Mouse (Mus musculus) forelimb bud, embryonic 11.5 days (tissue): ENCODE data around the gene 4930564D02Rik.

Source experiments
- DNase-seq: peaks from one replicate; pipeline ENCODE4 v3.0.0-alpha.2; 2012; ENCODE audit warnings: low read depth, low spot score

The 4930564D02Rik gene

DNA sequence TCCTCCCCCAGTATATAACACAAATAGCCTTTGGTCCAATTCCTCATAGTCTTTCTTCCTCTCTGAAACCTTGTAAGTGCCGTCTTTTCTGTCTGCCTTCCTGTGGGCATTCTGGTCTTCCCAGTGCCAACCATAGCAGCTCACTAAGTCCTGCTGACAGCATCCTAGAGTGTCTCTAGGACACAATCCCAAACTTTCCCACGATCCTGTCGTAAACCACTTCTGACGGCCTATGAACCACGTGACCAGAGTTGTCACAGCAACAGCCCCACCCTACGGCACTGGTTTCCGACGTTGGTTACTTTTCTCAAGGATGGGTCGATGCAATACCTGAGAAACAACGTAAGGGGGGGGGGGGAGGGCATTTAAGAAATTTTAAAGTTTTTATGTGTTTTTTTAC is at the start of gene 4930564D02Rik:
Gene 4930564D02Rik (plus strand): TSS at position 301 of the 400 bp plus-strand sequence.
- DNase-seq = no peak

GRCm38 (mm10) chr3:105017314-105017713 is 49.3 kb upstream of the 4930564D02Rik start:
- no peak for DNase-seq

DNA sequence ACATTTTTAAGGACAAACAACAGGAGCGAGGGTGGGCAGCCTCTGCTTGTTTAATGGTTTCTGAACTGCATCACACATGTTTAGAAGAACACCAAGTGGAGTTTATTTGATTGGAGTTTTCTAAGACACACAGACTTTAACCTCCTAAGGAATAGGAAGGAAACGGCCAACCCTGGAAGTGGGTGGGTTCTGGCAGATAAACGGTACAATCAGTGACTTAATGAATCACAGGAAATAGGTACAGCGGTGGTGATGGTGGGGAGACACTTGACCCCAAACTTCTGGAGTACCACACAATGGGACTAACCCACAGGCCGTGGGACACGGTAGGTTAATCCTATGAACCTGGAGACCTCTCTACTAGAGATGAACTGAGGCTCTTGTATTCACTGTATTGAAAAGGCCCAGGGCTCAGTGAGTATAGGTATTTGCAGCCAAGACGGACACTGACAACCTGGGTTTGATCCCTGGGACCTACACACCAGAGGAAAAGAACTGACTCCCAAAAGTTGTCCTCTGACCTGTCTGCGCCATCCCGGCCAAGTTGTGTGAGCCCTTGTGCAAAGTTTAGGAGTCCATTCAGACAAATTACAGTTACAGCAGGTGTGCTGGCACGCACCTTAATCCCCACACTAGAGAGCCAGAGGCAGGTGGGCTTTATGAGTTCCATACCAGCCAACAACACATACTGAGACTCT is 48.4 kb upstream of the 4930564D02Rik start:
- no peak for DNase-seq

DNA sequence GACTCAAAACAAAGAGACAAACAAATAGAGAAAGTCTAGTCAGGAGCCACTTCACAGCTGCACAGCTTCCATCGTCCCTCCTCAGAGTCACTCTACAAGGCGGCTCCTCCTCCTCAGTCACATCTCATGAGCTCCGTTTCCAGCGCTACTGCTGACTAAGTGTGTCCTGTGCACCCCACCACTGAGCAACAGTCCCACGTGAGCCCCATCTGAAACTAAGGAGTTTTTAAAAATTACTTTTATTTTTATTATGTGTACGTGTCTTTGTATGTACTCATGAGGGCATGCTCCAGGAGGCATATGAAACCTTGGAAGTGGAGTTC is 47.9 kb upstream of the 4930564D02Rik start:
- no peak for DNase-seq

DNA sequence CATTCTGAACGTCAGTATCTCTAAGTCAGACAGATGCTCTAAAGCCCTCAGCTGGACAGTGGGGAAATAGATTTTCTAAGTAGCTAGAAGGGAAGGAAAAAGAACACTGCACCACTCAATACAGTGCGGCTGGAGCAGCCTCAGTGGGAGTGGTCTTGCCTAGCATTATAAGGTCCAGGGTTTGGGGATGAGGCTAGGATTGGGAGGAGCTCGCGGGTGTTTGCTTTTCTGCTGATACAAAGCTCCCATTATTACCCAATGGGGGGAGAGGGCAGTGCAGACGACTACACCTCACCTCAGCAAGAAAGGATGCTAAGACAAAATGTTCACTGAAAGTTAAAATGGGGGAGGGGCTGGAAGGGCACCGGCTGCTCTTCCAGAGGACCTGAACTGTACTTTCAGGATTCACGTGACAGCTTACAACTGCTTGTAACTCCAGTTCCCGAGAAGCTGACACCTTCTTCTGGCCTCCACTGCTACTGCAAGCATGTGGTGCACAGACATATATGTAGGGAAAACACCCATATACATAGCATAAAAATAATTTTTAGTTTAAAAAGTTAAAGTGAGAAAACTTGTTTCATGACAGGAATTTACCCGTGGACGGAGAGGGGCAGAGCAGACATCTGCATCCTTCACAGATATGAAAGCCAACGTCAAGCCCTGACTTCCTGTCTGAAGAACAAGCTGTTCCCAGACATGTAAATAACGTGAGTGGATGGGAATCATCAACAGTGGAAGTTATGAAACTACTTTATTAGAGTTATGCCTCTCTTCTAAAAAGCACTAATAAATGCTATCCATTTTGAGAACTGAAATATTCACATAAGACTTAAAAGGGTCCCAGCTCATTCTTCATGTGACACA is 46.6 kb upstream of the 4930564D02Rik start:
- DNase-seq = no peak

DNA sequence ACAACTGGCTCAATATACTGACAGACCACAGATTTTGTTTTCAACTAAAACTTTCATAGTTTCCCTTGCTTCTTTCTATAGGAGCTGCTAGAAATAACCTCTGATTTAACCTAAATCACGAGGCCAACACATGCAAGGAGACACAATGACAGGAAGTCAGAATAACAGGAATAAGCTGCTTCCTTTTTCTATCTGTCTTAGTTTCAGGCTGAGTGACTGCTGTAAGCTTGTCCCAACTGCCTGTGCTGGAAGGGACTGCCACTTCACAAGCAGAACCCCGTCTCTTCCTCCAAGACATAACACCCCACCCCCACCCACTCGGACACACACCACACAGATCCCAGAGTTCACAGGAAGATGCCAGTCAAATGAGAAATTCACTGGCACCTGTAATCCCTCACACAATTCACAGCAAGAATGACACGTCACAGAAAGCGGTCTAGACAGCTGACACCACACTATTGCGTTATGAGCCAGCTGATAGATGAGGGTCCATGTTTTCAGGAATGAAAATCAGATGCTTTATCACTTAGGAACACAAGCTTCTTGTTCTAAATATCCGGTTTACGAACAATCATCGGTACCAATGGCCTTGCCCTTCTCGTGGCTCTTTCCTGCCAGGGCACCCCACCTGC is 43.2 kb upstream of the 4930564D02Rik start:
- DNase-seq = no peak

DNA sequence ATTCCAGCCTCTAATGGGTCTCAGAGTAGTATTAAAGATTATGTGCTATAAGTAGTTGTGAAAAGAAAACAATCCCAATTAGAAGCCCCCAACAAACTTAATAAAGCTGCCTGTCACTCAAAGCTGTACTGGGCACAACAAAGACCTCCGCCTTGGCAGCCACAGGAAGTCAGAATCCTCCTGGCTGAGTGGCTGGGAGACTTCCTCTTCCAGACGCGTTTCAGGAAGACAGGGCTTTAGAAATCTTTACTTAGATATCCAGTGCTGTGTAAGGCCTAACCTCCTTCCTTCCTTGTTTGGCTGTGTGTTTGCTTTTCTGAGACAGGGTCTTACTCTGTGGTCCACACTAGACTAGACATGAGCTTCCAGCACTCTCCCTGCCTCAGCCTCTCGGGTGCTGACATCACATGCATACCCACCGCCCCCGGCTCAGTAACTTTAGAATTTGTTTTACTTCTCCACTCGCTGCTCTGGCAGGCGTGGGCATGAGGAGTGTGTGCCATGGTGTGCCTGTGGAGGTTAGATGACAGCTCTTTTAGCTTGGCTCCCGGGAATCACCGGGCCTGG is 30.3 kb upstream of the 4930564D02Rik start:
- DNase-seq = no peak

- no peak for DNase-seq
Observed at GRCm38 (mm10) chr3:105037240-105037770, 29.3 kb upstream of the 4930564D02Rik start.

DNA sequence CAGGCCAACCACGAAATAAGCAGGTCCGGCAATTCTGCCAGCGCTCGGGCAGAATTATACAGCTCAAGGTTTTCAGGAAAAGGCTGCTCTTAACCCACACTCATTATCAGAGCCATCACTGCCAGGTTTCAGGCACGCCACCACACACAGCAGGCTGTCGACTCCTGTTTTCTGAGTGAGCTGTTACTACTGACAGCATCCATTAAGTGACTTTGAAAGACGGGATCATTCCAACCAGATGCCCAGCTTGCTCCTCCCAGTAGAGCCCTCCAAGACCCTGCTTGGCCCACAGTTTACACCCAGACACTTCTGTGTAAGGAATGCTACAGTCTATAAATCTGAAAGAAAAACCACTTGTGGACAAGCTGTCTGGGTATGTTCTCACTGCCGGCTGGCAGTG is 26.6 kb upstream of the 4930564D02Rik start:
- DNase-seq = peak; percentile 67

- DNase-seq = no peak
Observed at GRCm38 (mm10) chr3:105040983-105041625, 25.5 kb upstream of the 4930564D02Rik start.

DNA sequence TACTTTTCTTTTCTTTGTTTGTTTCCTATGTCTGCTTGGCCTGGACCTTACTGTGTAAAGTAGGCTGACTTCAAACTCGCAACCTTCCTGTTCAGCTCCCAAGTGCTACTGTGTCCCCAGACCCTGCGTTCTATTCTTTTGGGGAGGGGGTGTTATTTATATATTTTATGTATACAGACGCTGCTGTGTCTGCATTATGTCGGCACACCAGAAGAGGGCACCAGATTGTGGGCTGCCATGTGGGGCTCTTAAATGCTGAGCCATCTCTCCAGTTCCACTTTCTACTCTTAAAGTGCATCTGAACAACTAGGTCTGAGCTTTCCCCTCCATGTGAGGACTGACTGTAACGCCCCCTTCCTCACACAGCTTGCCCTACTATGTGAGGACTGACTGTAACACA is 22.9 kb upstream of the 4930564D02Rik start:
- no peak for DNase-seq

- no peak for DNase-seq
Observed at GRCm38 (mm10) chr3:105046870-105047269, 19.8 kb upstream of the 4930564D02Rik start.

DNA sequence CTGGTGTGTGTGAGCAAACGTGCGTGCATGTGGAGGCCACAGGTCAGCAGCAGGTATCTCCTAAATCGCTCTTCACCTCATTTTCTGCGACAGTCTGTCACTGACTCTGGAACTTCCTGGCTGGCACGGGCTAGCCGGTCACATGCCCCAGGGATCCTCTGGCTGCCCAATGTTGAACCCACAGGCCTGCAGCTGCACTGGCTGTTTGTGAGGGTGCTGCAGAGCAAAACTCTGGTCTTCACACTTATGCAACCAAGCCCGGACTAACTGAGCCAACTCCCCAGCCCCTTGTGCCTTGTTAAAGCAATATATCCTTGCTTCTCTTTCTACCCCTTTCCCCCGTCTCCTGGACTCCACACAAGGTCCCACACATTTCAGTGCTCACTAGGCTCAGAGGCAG is 19.0 kb upstream of the 4930564D02Rik start:
- no peak for DNase-seq

DNA sequence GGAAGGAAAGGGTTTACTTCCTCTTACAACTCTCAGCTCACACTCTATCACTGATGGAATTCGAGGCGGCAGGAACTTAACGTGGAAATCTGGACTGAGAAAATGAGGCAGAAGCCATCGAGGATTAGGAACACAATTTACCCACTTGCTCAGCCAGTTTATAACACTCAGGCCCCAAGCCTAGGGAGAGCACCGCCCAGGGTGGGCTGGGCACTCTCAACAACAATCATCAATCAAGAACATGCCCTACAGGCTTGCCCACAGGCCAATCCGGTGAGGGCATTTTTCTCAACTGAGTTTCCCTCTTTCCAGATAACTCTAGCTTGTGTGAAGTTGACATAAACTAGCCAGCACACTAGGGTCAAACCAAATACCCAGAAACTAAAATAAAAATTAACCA is 16.8 kb upstream of the 4930564D02Rik start:
- no peak for DNase-seq

DNA sequence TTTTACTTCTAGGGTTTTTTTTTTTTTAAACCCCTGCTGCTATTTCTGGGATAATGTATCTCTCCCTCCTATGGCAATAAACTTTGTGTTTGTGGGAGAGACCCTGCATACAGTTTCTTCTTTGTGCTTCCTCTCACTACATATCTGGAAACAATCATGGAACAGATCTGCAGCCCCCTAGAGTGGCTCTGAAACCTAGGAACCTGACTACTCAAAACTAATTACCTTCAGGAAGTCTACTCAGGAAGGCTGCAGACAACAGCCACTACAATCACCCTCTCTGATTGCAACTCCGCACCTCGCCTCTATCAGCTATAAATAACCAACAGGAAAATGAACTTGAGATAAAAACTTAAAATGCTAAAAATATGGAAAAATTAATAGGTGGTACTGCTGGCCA is 15.5 kb upstream of the 4930564D02Rik start:
- peak; percentile 57 for DNase-seq

DNA sequence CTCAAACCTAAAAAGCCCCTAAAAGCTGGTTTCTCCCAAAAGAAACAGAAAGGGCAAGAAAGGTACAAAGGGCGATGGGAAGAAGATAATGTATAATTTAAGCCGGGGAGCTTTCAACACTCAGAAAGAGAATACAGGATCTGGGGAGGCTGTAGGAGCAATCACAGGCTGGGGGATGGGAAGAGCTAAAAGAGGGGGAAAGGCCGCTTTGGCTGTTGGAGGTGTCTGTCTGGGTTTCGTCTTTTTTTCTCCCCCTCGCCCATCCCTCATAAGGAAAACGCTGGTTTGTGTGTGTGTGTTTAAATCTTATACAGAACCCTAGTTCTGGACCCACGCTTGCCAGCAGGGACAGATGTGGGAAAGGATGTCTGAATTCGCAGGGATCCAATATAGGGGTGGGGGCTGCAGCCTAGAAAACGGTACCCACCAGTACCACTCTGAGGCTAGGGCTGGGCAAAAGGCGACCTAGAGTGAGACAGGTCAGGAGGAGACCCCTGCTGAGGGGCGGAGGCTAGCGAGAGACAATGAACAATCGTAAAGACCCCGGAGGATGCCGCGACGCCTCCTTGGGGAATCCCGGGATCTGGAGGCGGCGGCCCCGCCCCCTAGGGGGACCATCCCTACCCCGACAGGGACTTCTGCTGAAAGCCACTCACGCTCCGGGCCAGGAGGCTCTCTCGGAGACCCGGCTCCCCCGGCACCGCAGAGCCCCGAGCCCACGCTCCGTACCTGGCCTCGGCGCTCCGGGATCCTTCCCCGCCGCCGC is 14.3 kb upstream of the 4930564D02Rik start:
- no peak for DNase-seq

DNA sequence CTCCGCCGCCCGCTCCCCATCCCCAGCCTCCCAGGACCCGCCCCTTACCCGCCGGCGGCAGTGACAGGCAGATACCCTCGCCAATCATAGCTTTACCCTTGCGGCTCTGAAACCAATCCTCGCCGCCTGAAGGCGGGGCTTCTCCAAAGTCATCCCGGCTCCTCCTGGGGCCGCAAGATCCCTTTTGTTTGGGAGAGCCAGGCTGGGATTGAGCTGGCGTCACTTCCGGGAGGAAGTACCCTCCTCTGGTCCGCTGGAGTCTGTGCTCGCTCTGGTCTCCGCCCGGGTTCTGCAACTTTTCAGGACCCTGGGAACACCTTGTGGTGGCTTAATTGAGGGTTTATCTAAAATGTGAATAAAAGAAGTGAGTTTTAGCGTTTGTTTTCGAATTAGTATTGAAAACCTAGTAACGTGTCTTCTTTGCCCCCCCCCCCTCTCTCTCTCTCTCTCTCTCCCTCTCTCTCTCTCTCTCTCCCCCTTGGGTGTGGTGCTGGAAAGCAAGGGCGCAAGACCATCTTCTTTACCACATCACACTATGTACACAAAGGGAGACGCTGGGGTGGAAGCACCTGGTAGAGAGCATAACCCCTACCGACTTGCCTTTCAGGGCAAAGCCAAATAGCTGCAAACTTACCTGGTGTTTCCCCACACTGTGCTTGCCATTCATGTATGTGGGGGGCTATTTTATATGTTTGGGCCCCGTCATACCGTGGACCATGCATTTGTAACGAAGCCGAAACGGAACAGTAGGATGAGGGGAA is 13.5 kb upstream of the 4930564D02Rik start, which contains the start of gene Cttnbp2nl:
Gene Cttnbp2nl (minus strand): TSS at position 210 of the 761 bp plus-strand sequence.
- peak; percentile 99 for DNase-seq

DNA sequence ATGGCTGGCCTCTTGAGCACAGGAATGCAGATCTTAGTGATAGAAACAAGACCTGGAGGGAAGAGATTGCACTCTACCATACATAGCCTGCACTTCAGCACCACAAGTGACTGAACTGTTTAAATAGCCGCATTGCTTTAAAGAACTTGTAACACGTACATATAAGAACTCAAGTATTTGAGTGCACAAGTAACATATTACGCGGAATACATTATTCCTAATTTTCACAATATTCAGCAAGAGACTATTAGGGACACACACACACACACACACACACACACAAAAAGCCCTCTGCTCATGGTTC is 13.0 kb upstream of the 4930564D02Rik start:
- DNase-seq = no peak

- DNase-seq = no peak
Observed at GRCm38 (mm10) chr3:105054952-105055351, 11.7 kb upstream of the 4930564D02Rik start.

GRCm38 (mm10) chr3:105055666-105056065 is 11.0 kb upstream of the 4930564D02Rik start:
- no peak for DNase-seq
